Mouse (Mus musculus): ENCODE data around the gene Plscr3.

DNA sequence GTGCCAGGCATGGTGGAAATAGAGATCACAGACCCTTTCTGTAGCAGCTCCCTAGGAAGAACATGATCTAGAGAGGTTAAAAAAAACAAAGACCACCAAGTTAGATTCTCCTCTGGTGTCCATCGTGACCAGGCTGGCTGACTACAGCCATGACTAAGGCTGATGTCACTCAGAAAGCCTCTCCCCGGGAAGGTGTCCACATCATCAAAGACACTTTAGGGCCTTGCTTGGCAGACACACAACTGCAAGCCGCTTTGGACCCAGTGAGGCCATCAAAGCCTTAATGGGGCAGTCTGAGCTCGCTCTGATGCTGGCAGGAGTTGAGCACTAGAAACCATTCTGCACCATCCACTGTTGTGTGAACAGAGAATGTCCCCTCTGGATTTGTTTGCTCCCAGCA is 26.3 kb downstream of the Plscr3 start:
- no peak for TF ChIP-seq CTCF (IDR thresholded peaks at IDR 0.05; ENCODE audit: borderline replicate concordance, insufficient read depth, low read length)
- TF ChIP-seq POLR2A (IDR thresholded peaks at IDR 0.05; ENCODE audit: low read depth, low read length): no peak

Measured in embryonic fibroblast, embryonic 13.5 days (primary cell).